Mouse (Mus musculus): ENCODE results near the gene Ankrd42. TPM values are rescaled to one million over a fixed set of nuclear protein-coding genes. Genes with fewer than 3 reads are reported as not detected.

The Ankrd42 gene
- polyA plus RNA-seq, 1 experiment from 2014 or later: 6.5 TPM

DNA sequence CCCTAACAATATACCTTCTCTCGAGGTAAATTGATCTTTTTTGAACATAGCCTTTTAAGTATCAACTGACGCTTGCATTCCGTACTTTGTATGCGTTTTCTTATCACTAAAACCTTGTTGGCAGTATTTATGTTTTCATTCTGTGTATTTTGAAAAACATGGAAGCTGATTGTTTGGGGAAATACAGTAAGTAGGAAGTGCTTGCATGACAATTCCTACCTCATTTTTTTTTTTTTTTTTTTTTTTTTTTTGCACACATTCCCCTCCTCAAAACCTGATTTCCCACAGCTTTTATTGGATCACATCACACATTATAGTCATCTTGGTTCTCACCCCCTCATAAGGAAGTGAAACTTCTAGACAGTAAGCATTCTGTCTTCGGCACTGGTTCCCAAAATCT lies 1.1 kb upstream of the Ankrd42 start:
- DNase-seq (ENCODE audit: low spot score): no peak
- H3K4me3 ChIP-seq (ENCODE audit: low read depth, low read length): peak overlapping the region; percentile 55; the same call in 1 of the 2 replicates
- H3K4me2 ChIP-seq (replicated peaks; ENCODE audit: low read depth, low read length): peak overlapping the region; percentile 95; the same call in 1 of the 2 replicates
- peak overlapping the region; percentile 65; the same call in 1 of the 2 replicates for H3K9ac ChIP-seq (replicated peaks; ENCODE audit: low read depth)
- H3K4me1 ChIP-seq (ENCODE audit: insufficient read depth, low read depth, low read length): peaks cover 8% of the 10 kb centered on the region; the same call in 1 of the 2 replicates
- no peak for ATAC-seq
- no peaks in the 10 kb centered on the region for H3K36me3 ChIP-seq (ENCODE audit: insufficient read depth, low read length)
- no peaks in the 10 kb centered on the region for H3K9me3 ChIP-seq (ENCODE audit: low read length)
- 86% methylated on average over 5 of the region's 5 CpGs for WGBS
- H3K27me3 ChIP-seq (replicated peaks; ENCODE audit: insufficient read depth, low read length): no peaks in the 10 kb centered on the region
- no peak overlapping the region for H3K27ac ChIP-seq (ENCODE audit: low read length)
- TF ChIP-seq EP300 (IDR thresholded peaks at IDR 0.05) (no peak), CTCF (IDR thresholded peaks at IDR 0.05) (no peak)

DNA sequence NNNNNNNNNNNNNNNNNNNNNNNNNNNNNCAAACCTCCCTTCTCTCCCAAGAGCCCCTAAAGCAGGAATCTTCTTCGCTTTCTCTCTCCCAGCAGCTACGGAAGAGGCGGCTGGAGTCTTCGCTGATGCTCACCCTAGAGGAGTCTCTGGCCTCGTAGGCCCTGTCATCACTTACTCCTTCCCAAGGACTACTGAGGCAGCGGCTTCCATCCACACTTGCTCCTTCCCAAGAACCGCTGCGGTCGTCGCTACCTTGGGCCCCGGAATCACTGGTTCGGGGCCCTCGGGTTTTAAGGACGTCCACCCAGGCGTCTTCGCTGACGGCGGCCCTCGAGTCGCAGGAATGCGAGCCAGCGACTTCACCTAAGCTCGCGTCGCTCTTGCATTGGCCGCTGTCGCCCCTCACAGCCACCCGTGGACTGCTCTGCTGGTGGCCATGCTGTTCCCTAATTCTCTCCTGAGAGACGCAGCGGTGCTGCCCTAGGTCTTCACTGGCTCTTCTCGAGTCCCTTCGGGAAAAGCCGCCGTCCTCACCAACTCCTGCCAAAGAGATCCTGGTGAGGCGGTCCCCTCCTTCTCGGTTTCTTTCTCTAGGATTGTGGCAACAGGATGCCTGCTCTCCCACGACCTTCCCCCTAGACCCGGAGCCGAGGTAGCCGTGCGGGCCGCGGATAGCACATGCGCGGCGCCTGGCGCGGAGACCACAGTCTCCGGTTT lies 489 bp downstream of the Ankrd42 start:
- peak; percentile 75 for ATAC-seq
- H3K4me3 ChIP-seq (ENCODE audit: low read depth, low read length): peak overlapping the region; percentile 55
- WGBS: 1% methylated on average over 48 of the region's 49 CpGs
- H3K9ac ChIP-seq (replicated peaks; ENCODE audit: low read depth): peak overlapping the region; percentile 39
- H3K4me1 ChIP-seq (ENCODE audit: insufficient read depth, low read depth, low read length): peaks cover 8% of the 10 kb centered on the region; the same call in 1 of the 2 replicates
- DNase-seq (ENCODE audit: low spot score): peak; percentile 63
- H3K9me3 ChIP-seq (ENCODE audit: low read length): no peaks in the 10 kb centered on the region
- H3K27ac ChIP-seq (ENCODE audit: low read length): peak overlapping the region; percentile 57; the same call in 1 of the 2 replicates
- H3K36me3 ChIP-seq (ENCODE audit: insufficient read depth, low read length): no peaks in the 10 kb centered on the region
- H3K27me3 ChIP-seq (replicated peaks; ENCODE audit: insufficient read depth, low read length): no peaks in the 10 kb centered on the region
- peak overlapping the region; percentile 95 for H3K4me2 ChIP-seq (replicated peaks; ENCODE audit: low read depth, low read length)
- no peak for TF ChIP-seq EP300 (IDR thresholded peaks at IDR 0.05)
- TF ChIP-seq CTCF (IDR thresholded peaks at IDR 0.05): no peak

DNA sequence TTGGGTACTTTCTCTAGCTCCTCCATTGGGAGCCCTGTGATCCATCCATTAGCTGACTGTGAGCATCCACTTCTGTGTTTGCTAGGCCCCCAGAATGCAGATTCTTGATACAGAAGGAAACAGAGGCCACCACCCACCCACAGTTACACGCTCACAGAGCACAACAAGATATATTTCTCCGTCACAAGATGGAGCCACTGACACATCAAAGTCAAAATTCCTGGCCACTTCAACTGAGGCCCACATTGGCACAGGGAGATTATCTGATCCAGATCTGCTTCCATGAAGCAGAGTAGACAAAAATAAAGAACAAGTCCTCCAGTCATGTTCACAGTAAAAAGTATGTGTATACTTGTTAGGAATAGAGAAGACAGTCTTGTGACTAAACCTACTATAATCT lies 6.8 kb downstream of the Ankrd42 start:
- H3K9ac ChIP-seq (replicated peaks; ENCODE audit: low read depth): no peak overlapping the region
- H3K4me3 ChIP-seq (ENCODE audit: low read depth, low read length): no peak overlapping the region
- H3K9me3 ChIP-seq (ENCODE audit: low read length): no peaks in the 10 kb centered on the region
- no peaks in the 10 kb centered on the region for H3K4me1 ChIP-seq (ENCODE audit: insufficient read depth, low read depth, low read length)
- peak; percentile 59 for DNase-seq (ENCODE audit: low spot score)
- H3K27me3 ChIP-seq (replicated peaks; ENCODE audit: insufficient read depth, low read length): no peaks in the 10 kb centered on the region
- no peaks in the 10 kb centered on the region for H3K36me3 ChIP-seq (ENCODE audit: insufficient read depth, low read length)
- peak; percentile 62 for TF ChIP-seq CTCF (IDR thresholded peaks at IDR 0.05)
- TF ChIP-seq EP300 (IDR thresholded peaks at IDR 0.05): no peak
- H3K4me2 ChIP-seq (replicated peaks; ENCODE audit: low read depth, low read length): no peak overlapping the region
- H3K27ac ChIP-seq (ENCODE audit: low read length): no peak overlapping the region
- WGBS: 31% methylated on average over 2 of the region's 2 CpGs
- ATAC-seq: no peak

DNA sequence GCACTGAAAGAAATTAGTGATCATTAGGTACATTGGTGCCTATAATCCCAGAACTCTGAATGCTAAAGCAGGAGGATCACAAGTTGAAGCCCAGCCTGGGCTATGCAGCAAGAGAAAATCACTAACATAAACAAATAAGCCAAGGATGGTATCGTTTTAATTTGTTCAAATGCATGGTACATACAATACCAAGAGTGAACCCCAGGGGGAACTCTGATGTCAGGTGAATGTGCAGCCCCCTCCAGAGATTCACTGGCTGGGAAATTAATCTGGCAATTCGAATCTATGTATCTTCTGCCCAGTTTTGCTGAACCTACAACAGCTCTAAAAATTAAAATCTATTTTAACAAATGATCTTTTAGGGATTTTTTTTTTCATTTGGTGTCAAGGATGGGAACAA lies 12.5 kb downstream of the Ankrd42 start:
- no peaks in the 10 kb centered on the region for H3K36me3 ChIP-seq (ENCODE audit: insufficient read depth, low read length)
- no peak for ATAC-seq
- no peaks in the 10 kb centered on the region for H3K27me3 ChIP-seq (replicated peaks; ENCODE audit: insufficient read depth, low read length)
- no peak overlapping the region for H3K27ac ChIP-seq (ENCODE audit: low read length)
- no peak overlapping the region for H3K4me2 ChIP-seq (replicated peaks; ENCODE audit: low read depth, low read length)
- WGBS: 28% methylated on average over 2 of the region's 2 CpGs
- H3K4me3 ChIP-seq (ENCODE audit: low read depth, low read length): no peak overlapping the region
- no peak for DNase-seq (ENCODE audit: low spot score)
- H3K9ac ChIP-seq (replicated peaks; ENCODE audit: low read depth): no peak overlapping the region
- TF ChIP-seq CTCF (IDR thresholded peaks at IDR 0.05) (peak; percentile 54), EP300 (IDR thresholded peaks at IDR 0.05) (no peak)
- H3K9me3 ChIP-seq (ENCODE audit: low read length): no peaks in the 10 kb centered on the region
- H3K4me1 ChIP-seq (ENCODE audit: insufficient read depth, low read depth, low read length): no peaks in the 10 kb centered on the region

DNA sequence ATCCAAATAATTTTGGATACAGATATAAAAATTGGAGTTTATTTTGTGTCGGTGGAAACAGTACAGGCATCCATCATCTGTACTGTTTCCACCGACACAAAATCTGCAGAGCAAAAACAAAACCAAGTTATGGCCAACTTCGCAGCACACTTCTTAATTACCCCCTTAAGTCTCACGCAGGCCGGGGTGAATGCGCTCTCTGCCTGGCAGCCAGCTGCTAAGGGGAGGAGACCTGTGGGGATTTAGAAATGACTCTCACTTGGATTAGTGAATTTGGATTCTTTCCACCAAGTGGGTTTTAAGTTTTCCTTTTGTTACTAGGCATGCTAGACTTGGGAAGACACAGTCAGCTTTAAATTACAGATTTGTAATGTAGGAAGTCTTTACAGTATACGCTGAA lies 26.1 kb downstream of the Ankrd42 start:
- H3K9ac ChIP-seq (replicated peaks; ENCODE audit: low read depth): no peak overlapping the region
- ATAC-seq (no peak), DNase-seq (ENCODE audit: low spot score) (no peak)
- no peaks in the 10 kb centered on the region for H3K9me3 ChIP-seq (ENCODE audit: low read length)
- H3K4me2 ChIP-seq (replicated peaks; ENCODE audit: low read depth, low read length): no peak overlapping the region
- H3K36me3 ChIP-seq (ENCODE audit: insufficient read depth, low read length): no peaks in the 10 kb centered on the region
- no peaks in the 10 kb centered on the region for H3K4me1 ChIP-seq (ENCODE audit: insufficient read depth, low read depth, low read length)
- H3K27me3 ChIP-seq (replicated peaks; ENCODE audit: insufficient read depth, low read length): no peaks in the 10 kb centered on the region
- no peak for TF ChIP-seq EP300 (IDR thresholded peaks at IDR 0.05)
- no peak for TF ChIP-seq CTCF (IDR thresholded peaks at IDR 0.05)
- H3K4me3 ChIP-seq (ENCODE audit: low read depth, low read length): no peak overlapping the region
- 70% methylated on average over 7 of the region's 7 CpGs for WGBS
- H3K27ac ChIP-seq (ENCODE audit: low read length): no peak overlapping the region

DNA sequence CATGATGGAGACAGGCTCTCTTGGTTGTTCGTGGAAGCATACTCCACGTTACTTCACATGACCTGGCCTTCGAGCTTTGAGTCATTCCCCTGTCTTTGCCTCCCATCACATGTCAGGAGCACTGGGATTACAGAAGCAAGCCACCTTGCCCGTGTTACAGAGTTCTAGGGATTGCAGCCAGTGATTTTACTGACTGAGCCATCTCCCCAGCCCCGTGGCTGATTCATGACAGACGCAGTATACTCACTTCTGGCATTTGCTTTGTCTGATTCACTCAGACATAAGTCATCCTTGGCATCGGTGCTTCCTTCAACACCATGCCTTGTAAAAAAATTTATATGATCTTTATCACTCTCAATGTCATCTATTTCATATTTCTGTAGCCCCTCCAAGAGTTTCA lies 32.0 kb downstream of the Ankrd42 start:
- Histone ChIP-seq H3K9ac (replicated peaks; ENCODE audit: low read depth) (no peak overlapping the region), H3K4me3 (ENCODE audit: low read depth, low read length) (no peak overlapping the region), H3K4me2 (replicated peaks; ENCODE audit: low read depth, low read length) (no peak overlapping the region), H3K4me1 (ENCODE audit: insufficient read depth, low read depth, low read length) (no peaks in the 10 kb centered on the region), H3K27me3 (replicated peaks; ENCODE audit: insufficient read depth, low read length) (no peaks in the 10 kb centered on the region), H3K27ac (ENCODE audit: low read length) (no peak overlapping the region), H3K36me3 (ENCODE audit: insufficient read depth, low read length) (no peaks in the 10 kb centered on the region), H3K9me3 (ENCODE audit: low read length) (no peaks in the 10 kb centered on the region)
- 89% methylated on average over 7 of the region's 7 CpGs for WGBS
- ATAC-seq (no peak), DNase-seq (ENCODE audit: low spot score) (no peak)
- TF ChIP-seq EP300 (IDR thresholded peaks at IDR 0.05): no peak
- TF ChIP-seq CTCF (IDR thresholded peaks at IDR 0.05): no peak

All from lung, postnatal 0 days (tissue).